17 mouse cellular contexts compared by ENCODE assay signal in genomic region chr3:157699961-157700360, GRCm38 (mm10).
DNase-seq lines count a peak whose midpoint lies in the region; ATAC-seq and TF ChIP-seq lines count a peak whose summit lies in the region.
"Had no signal": no experiment of that assay in that cellular context is flagged by ENCODE, and none has a peak within 500 bp of the region (broad histone marks: within the 10 kb centered on the region; RNA-seq: fewer than 3 reads in every experiment).

No protein-coding gene starts in this region.

- H3K36me3 ChIP-seq in lung, postnatal 0 days (ENCODE audit: insufficient read depth, low read length), result no peaks in the 10 kb centered on the region
- no peaks in the 10 kb centered on the region for H3K36me3 ChIP-seq in forebrain, embryonic 15.5 days
- H3K36me3 ChIP-seq: embryonic facial prominence, embryonic 13.5 days; heart, embryonic 10.5 days; hindbrain, embryonic 13.5 days had no signal

- peak; percentile 39 for DNase-seq in adrenal gland, postnatal 14 days
- no peak for DNase-seq in adrenal gland, adult 8-10 months
- DNase-seq in lung, postnatal 0 days (ENCODE audit: low spot score), result peak; percentile 50
- no peak for DNase-seq in lung, postnatal 14 days
- no peak for DNase-seq in embryo, embryonic 11 days
- DNase-seq: cerebellum, adult 11 months; cerebellum, adult 8-10 months; cerebellum, postnatal 14 days; gastrocnemius, postnatal 36 days; heart, postnatal 10 days had no signal

- H3K4me2 ChIP-seq in lung, postnatal 0 days (replicated peaks; ENCODE audit: low read depth, low read length), result no peak overlapping the region
- no peak overlapping the region for H3K4me2 ChIP-seq in forebrain, embryonic 15.5 days (replicated peaks)
- H3K4me2 ChIP-seq: embryonic facial prominence, embryonic 13.5 days; forebrain, embryonic 13.5 days; hindbrain, embryonic 13.5 days had no signal

- H3K4me1 ChIP-seq in lung, postnatal 0 days (ENCODE audit: insufficient read depth, low read depth, low read length), result no peaks in the 10 kb centered on the region
- no peaks in the 10 kb centered on the region for H3K4me1 ChIP-seq in forebrain, embryonic 15.5 days
- H3K4me1 ChIP-seq: embryonic facial prominence, embryonic 13.5 days; forebrain, embryonic 13.5 days; heart, embryonic 10.5 days had no signal

- no peak for TF ChIP-seq CTCF in lung, postnatal 0 days (IDR thresholded peaks at IDR 0.05)

- no peaks in the 10 kb centered on the region for H3K9me3 ChIP-seq in lung, postnatal 0 days (ENCODE audit: low read length)
- no peaks in the 10 kb centered on the region for H3K9me3 ChIP-seq in forebrain, embryonic 15.5 days
- H3K9me3 ChIP-seq: embryonic facial prominence, embryonic 13.5 days; forebrain, embryonic 13.5 days; heart, embryonic 10.5 days; hindbrain, embryonic 13.5 days had no signal

- no peak overlapping the region for H3K4me3 ChIP-seq in lung, postnatal 0 days (ENCODE audit: low read depth, low read length)
- H3K4me3 ChIP-seq in forebrain, embryonic 15.5 days, result no peak overlapping the region
- H3K4me3 ChIP-seq: embryonic facial prominence, embryonic 13.5 days; forebrain, embryonic 13.5 days; heart, embryonic 10.5 days; hindbrain, embryonic 13.5 days had no signal

- H3K27ac ChIP-seq in lung, postnatal 0 days (ENCODE audit: low read length), result no peak overlapping the region
- H3K27ac ChIP-seq in forebrain, embryonic 15.5 days (replicated peaks), result no peak overlapping the region
- H3K27ac ChIP-seq: embryonic facial prominence, embryonic 13.5 days; forebrain, embryonic 13.5 days; heart, embryonic 10.5 days; hindbrain, embryonic 13.5 days; hindbrain, postnatal 0 days had no signal

- no peaks in the 10 kb centered on the region for H3K27me3 ChIP-seq in lung, postnatal 0 days (replicated peaks; ENCODE audit: insufficient read depth, low read length)
- H3K27me3 ChIP-seq in forebrain, embryonic 15.5 days, result no peaks in the 10 kb centered on the region
- H3K27me3 ChIP-seq: embryonic facial prominence, embryonic 13.5 days; forebrain, embryonic 13.5 days; hindbrain, embryonic 13.5 days had no signal

- no peak overlapping the region for H3K9ac ChIP-seq in lung, postnatal 0 days (replicated peaks; ENCODE audit: low read depth)
- H3K9ac ChIP-seq in forebrain, embryonic 15.5 days (replicated peaks), result no peak overlapping the region
- H3K9ac ChIP-seq: embryonic facial prominence, embryonic 13.5 days; forebrain, embryonic 13.5 days; hindbrain, embryonic 13.5 days had no signal

- no peak for TF ChIP-seq EP300 in lung, postnatal 0 days (IDR thresholded peaks at IDR 0.05)

- ATAC-seq in lung, postnatal 0 days, result 0 out of 2 replicates have a peak, but pooled peaks have one; percentile 21
- ATAC-seq in granulocyte monocyte progenitor cell, adult 5-6 weeks (replicated peaks; ENCODE audit: poor library complexity, severe bottlenecking), result peak; percentile 82
- no peak for ATAC-seq in forebrain, embryonic 15.5 days (replicated peaks)
- ATAC-seq: forebrain, embryonic 13.5 days; hindbrain, postnatal 0 days had no signal

Comparison
In these comparisons a context has a peak if more than half of its experiments do, and no peak if none do; other contexts are left out.
1. DNase-seq: peak in adrenal gland, postnatal 14 days (single experiment) and lung, postnatal 0 days (single experiment); none in adrenal gland, adult 8-10 months (single experiment), lung, postnatal 14 days (single experiment) and embryo, embryonic 11 days (single experiment).